ENCODE assay signal across 9 mouse cellular contexts in genomic region chr11:30160625-30161172, GRCm38 (mm10).
A peak's percentile ranks its signal among the peaks of the same experiment; 100 is the strongest.
DNase-seq lines count a peak whose midpoint lies in the region; ATAC-seq and TF ChIP-seq lines count a peak whose summit lies in the region.
"Had no signal": no experiment of that assay in that cellular context is flagged by ENCODE, and none has a peak within 500 bp of the region (broad histone marks: within the 10 kb centered on the region; RNA-seq: fewer than 3 reads in every experiment).

No protein-coding gene starts in this region.

- 70% methylated on average over 4 of the region's 4 CpGs for WGBS in cerebellum, adult 2 months
- WGBS in neural tube, embryonic 14.5 days: 74% methylated on average over 4 of the region's 4 CpGs
- 68% methylated on average over 4 of the region's 4 CpGs for WGBS in limb, embryonic 15.5 days

- no peak for TF ChIP-seq CTCF in cerebellum, adult 2 months (IDR thresholded peaks at IDR 0.05; ENCODE audit: borderline replicate concordance, insufficient read depth, low read depth, low read length)

- H3K27me3 ChIP-seq in cerebellum, adult 2 months (ENCODE audit: control insufficient read depth, insufficient read depth, low read length): no peaks in the 10 kb centered on the region
- no peaks in the 10 kb centered on the region for H3K27me3 ChIP-seq in neural tube, embryonic 14.5 days (ENCODE audit: control insufficient read depth, insufficient read depth, low read length)
- H3K27me3 ChIP-seq in limb, embryonic 15.5 days: no peaks in the 10 kb centered on the region
- H3K27me3 ChIP-seq: embryonic facial prominence, embryonic 12.5 days had no signal

- no peak for TF ChIP-seq POLR2A in cerebellum, adult 2 months (IDR thresholded peaks at IDR 0.05; ENCODE audit: borderline replicate concordance, insufficient read depth, low read length)

- H3K9ac ChIP-seq in neural tube, embryonic 14.5 days (replicated peaks; ENCODE audit: low read depth, low read length): no peak overlapping the region
- H3K9ac ChIP-seq in limb, embryonic 15.5 days: no peak overlapping the region
- H3K9ac ChIP-seq: embryonic facial prominence, embryonic 12.5 days had no signal

- H3K4me3 ChIP-seq in cerebellum, adult 2 months (replicated peaks; ENCODE audit: insufficient read depth, low read depth, low read length): no peak overlapping the region
- no peak overlapping the region for H3K4me3 ChIP-seq in neural tube, embryonic 14.5 days (ENCODE audit: low read depth, low read length)
- no peak overlapping the region for H3K4me3 ChIP-seq in limb, embryonic 15.5 days
- H3K4me3 ChIP-seq: embryonic facial prominence, embryonic 12.5 days had no signal

- DNase-seq in cerebellum, adult 2 months: no peak
- no peak for DNase-seq in cerebellum, postnatal 4 days (ENCODE audit: low spot score in 2 of 2)
- DNase-seq in neural tube, embryonic 10.5 days (ENCODE audit: extremely low spot score, low spot score): no peak
- DNase-seq in frontal cortex, postnatal 36 days (ENCODE audit: low spot score in 2 of 2): no peak
- no peak for DNase-seq in left cerebral cortex, adult 18-20 months (ENCODE audit: low spot score in 2 of 2)
- DNase-seq in frontal cortex, adult 2 months (ENCODE audit: extremely low spot score in 1 of 2, low spot score in 1 of 2): no peak

- no peak overlapping the region for H3K4me2 ChIP-seq in neural tube, embryonic 14.5 days (ENCODE audit: low read depth, low read length)
- H3K4me2 ChIP-seq in limb, embryonic 15.5 days: no peak overlapping the region
- H3K4me2 ChIP-seq: embryonic facial prominence, embryonic 12.5 days had no signal

- ATAC-seq in neural tube, embryonic 14.5 days (ENCODE audit: low read depth): peak; percentile 20; the same call in 1 of the 2 replicates
- ATAC-seq in limb, embryonic 15.5 days (ENCODE audit: insufficient number of reproducible peaks, low FRiP score, low TSS enrichment, low read depth): no peak

- no peaks in the 10 kb centered on the region for H3K36me3 ChIP-seq in neural tube, embryonic 14.5 days (ENCODE audit: control insufficient read depth, insufficient read depth, low read length)
- peaks cover 15% of the 10 kb centered on the region for H3K36me3 ChIP-seq in limb, embryonic 15.5 days

- H3K9me3 ChIP-seq in neural tube, embryonic 14.5 days (ENCODE audit: control insufficient read depth, low read length): no peaks in the 10 kb centered on the region
- H3K9me3 ChIP-seq in limb, embryonic 15.5 days: no peaks in the 10 kb centered on the region
- H3K9me3 ChIP-seq: embryonic facial prominence, embryonic 12.5 days had no signal

- H3K27ac ChIP-seq in cerebellum, adult 2 months (ENCODE audit: insufficient read depth, low read length): peak overlapping the region; percentile 68
- H3K27ac ChIP-seq in neural tube, embryonic 14.5 days (ENCODE audit: low read depth, low read length): no peak overlapping the region
- peak overlapping the region; percentile 44 for H3K27ac ChIP-seq in limb, embryonic 15.5 days

- H3K4me1 ChIP-seq in cerebellum, adult 2 months (ENCODE audit: control insufficient read depth, insufficient read depth, low read length): peaks cover 44% of the 10 kb centered on the region
- H3K4me1 ChIP-seq in neural tube, embryonic 14.5 days (ENCODE audit: control insufficient read depth, insufficient read depth, low read length): peaks cover 5% of the 10 kb centered on the region
- peaks cover 20% of the 10 kb centered on the region; the same call in 1 of the 2 replicates for H3K4me1 ChIP-seq in limb, embryonic 15.5 days
